Mouse (Mus musculus) ES-E14 (cell line): ENCODE data around the gene Shoc2. TPM values are rescaled to one million over a fixed set of nuclear protein-coding genes. Genes with fewer than 3 reads are reported as not detected.

Experiments used
- DNase-seq: peaks from one replicate; pipeline ENCODE4 v3.0.0-alpha.2; 2013; ENCODE audit warnings: low read depth, low spot score
- H3K27ac ChIP-seq: 2 replicates; pipeline ENCODE4 v1.5.1; 2012; ENCODE audit warnings: low read depth, mild to moderate bottlenecking, low read length, moderate library complexity, mixed read lengths; ENCODE audit not compliant: poor library complexity, insufficient read depth, severe bottlenecking
- H3K36me3 ChIP-seq: 2 replicates; pipeline ENCODE4 v1.6.1; 2012; ENCODE audit warnings: mild to moderate bottlenecking, low read length, moderate library complexity, mixed read lengths; ENCODE audit not compliant: control insufficient read depth, poor library complexity, insufficient read depth, severe bottlenecking
- H3K4me1 ChIP-seq, 2 experiments: fragments of 150-350 bp in 1 of 2; sonication (generic) in 1 of 2; 2 replicates each; pipeline ENCODE4 v1.6.1; 2012; ENCODE audit warnings: low read length in 2 of 2, mild to moderate bottlenecking in 1 of 2, mixed read lengths in 1 of 2; ENCODE audit not compliant: control insufficient read depth in 2 of 2, insufficient read depth in 2 of 2, poor library complexity in 1 of 2
- H3K4me3 ChIP-seq, 2 experiments: fragments of 150-350 bp in 1 of 2; sonication (generic) in 1 of 2; 2 replicates each; pipeline ENCODE4 v1.5.1; 2012; ENCODE audit warnings: low read length in 2 of 2, low read depth in 1 of 2, mild to moderate bottlenecking in 1 of 2, mixed read lengths in 1 of 2; ENCODE audit not compliant: insufficient read depth in 1 of 2, poor library complexity in 1 of 2, severe bottlenecking in 1 of 2
- H3K9ac ChIP-seq: 2 replicates; pipeline ENCODE4 v1.6.1; 2012; ENCODE audit warnings: low read depth, mild to moderate bottlenecking, low read length, mixed read lengths; ENCODE audit not compliant: poor library complexity, insufficient read depth, severe bottlenecking
- H3K9me3 ChIP-seq: fragments of 150-350 bp; sonication (generic); 2 replicates; pipeline ENCODE4 v1.6.1; 2012; ENCODE audit warnings: low read depth, mild to moderate bottlenecking, low read length; ENCODE audit not compliant: control insufficient read depth, insufficient read depth
- CHD2 ChIP-seq: IDR thresholded peaks from 2 replicates; pipeline ENCODE4 v1.6.1; 2014; ENCODE audit warnings: mild to moderate bottlenecking, low read depth, low read length, inconsistent platforms
- HCFC1 ChIP-seq: IDR thresholded peaks from 2 replicates; pipeline ENCODE4 v1.6.1; 2012; ENCODE audit warnings: low read length, inconsistent platforms, borderline replicate concordance; ENCODE audit not compliant: insufficient read depth
- MAFK ChIP-seq: IDR thresholded peaks from 2 replicates; pipeline ENCODE4 v1.6.1; 2014; ENCODE audit warnings: mild to moderate bottlenecking, low read depth, low read length, inconsistent platforms; ENCODE audit not compliant: insufficient read depth
- ZC3H11A ChIP-seq: IDR thresholded peaks from 2 replicates; pipeline ENCODE4 v1.6.1; 2012; ENCODE audit warnings: low read depth, mild to moderate bottlenecking, inconsistent platforms, low read length, borderline replicate concordance
- ZNF384 ChIP-seq: IDR thresholded peaks from 2 replicates; pipeline ENCODE4 v1.6.1; 2012; ENCODE audit warnings: low read depth, low read length, inconsistent platforms
- in situ Hi-C, 2 experiments: fragments of 600-800 bp; cut with MboI; formaldehyde crosslinking; loops; one replicate each; pipeline ENCODE4 v1.15.1; 2025; ENCODE audit warnings: low sequenced_read_pairs in 2 of 2, inconsistent platforms in 1 of 2; ENCODE audit not compliant: unreplicated experiment in 2 of 2
- total RNA-seq: library from RNA; depleted of rRNA; stranded (reverse); fragments of 300-350 nt; gene quantifications from 2 replicates; pipeline ENCODE4 v1.2.3, GENCODE M21; 2012

Gene Shoc2
- total RNA-seq, 1 experiment: 26.6 TPM

GRCm38 (mm10) chr19:54055845-54056244 lies 111.7 kb downstream of the Shoc2 start:
- H3K4me3 ChIP-seq: no peak overlapping the region
- DNase-seq: no peak
- no peak for TF ChIP-seq CHD2
- TF ChIP-seq HCFC1: no peak
- TF ChIP-seq ZNF384: no peak
- TF ChIP-seq MAFK: no peak
- no peak for TF ChIP-seq ZC3H11A
- H3K36me3 ChIP-seq: no peaks in the 10 kb centered on the region
- H3K9me3 ChIP-seq: no peaks in the 10 kb centered on the region
- no peak overlapping the region for H3K27ac ChIP-seq
- H3K9ac ChIP-seq: no peak overlapping the region
- H3K4me1 ChIP-seq: peaks cover 0 to 2% of the 10 kb centered on the region in 2 experiments; a peak in 1 of 4 replicates
- in situ Hi-C loops: no loop called here

GRCm38 (mm10) chr19:54068447-54068846 lies 124.3 kb downstream of the Shoc2 start:
- DNase-seq: no peak
- Histone ChIP-seq H3K9ac (no peak overlapping the region), H3K4me3 (no peak overlapping the region), H3K36me3 (no peaks in the 10 kb centered on the region), H3K9me3 (no peaks in the 10 kb centered on the region), H3K4me1 (no peaks in the 10 kb centered on the region), H3K27ac (no peak overlapping the region)
- TF ChIP-seq ZNF384 (no peak), HCFC1 (no peak), ZC3H11A (no peak), MAFK (no peak), CHD2 (no peak)
- in situ Hi-C loops: no loop called here

DNA sequence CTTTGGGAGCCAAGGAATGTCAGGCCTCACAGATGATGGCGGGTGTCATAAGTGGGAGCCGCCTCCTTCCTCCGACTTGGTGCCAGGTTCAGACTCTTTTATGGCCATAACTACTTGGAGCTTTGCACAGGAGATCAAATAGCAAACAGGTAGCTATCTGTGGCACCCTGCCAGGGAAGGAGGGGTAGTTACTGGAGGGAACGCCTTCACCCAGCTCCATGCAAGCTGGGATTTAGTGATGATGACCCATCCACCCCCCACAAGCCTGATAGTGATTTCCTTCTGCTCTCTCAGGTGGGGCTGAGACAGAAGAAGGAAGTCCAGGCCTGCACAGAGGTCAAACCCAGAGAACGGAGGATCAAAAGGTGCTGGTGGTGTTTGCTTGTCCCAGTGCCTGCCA lies 126.4 kb downstream of the Shoc2 start:
- no peak for DNase-seq
- Histone ChIP-seq H3K4me1 (no peaks in the 10 kb centered on the region), H3K36me3 (no peaks in the 10 kb centered on the region), H3K9ac (no peak overlapping the region), H3K9me3 (no peaks in the 10 kb centered on the region), H3K4me3 (no peak overlapping the region), H3K27ac (no peak overlapping the region)
- no peak for TF ChIP-seq ZC3H11A
- no peak for TF ChIP-seq MAFK
- TF ChIP-seq HCFC1: no peak
- no peak for TF ChIP-seq ZNF384
- no peak for TF ChIP-seq CHD2
- in situ Hi-C loops: no loop called here

DNA sequence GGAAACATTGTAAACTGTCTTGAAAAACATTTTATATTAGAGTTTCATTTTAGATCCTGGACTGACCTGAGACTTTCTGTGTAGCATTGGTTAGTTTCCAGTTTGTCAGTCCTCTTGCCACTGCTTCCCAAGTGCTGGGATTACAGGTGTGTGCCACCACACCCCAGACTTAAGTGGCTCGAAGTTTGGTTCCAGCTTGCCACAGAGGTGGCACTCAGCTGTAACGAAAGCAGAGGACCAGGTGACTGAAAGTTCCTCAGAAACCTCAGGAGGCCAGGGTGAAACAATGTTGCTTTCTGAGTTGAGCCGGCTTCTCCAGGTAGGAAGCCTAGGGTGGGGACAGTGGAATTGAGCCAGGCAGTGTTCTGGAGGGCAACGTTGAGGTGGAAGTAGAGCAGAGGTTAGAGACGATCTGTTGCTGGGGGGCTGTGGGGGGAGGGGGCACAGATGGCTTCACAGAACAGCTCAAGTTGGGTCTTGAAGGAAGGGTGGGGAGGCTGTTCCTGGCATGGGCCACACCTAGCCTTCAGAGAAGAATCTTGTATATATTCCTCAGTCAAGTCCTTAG lies 128.2 kb downstream of the Shoc2 start:
- H3K9ac ChIP-seq: no peak overlapping the region
- no peaks in the 10 kb centered on the region for H3K36me3 ChIP-seq
- DNase-seq: no peak
- H3K27ac ChIP-seq: no peak overlapping the region
- in situ Hi-C loops: no loop called here
- H3K4me3 ChIP-seq: no peak overlapping the region
- no peaks in the 10 kb centered on the region for H3K4me1 ChIP-seq
- TF ChIP-seq ZNF384 (no peak), ZC3H11A (no peak), MAFK (no peak), CHD2 (no peak), HCFC1 (no peak)
- H3K9me3 ChIP-seq: no peaks in the 10 kb centered on the region
